Mouse (Mus musculus) intestine, embryonic 15.5 days (tissue): ENCODE results near the gene Mcee. TPM values are rescaled to one million over a fixed set of nuclear protein-coding genes. Genes with fewer than 3 reads are reported as not detected.

Experiments used
- ATAC-seq: fragments of 200-750 bp; cut with Nextera tagmentation; 2 replicates; pipeline ENCODE4 v1.8.0; 2017; ENCODE audit warnings: moderate TSS enrichment, moderate library complexity
- H3K27ac ChIP-seq: fragments of 300-500 bp; sonication (generic); 2 replicates; pipeline ENCODE4 v1.5.1; 2015; ENCODE audit warnings: mild to moderate bottlenecking, inconsistent platforms
- H3K27me3 ChIP-seq: fragments of 300-500 bp; sonication (generic); replicated peaks from 2 replicates; pipeline ENCODE4 v1.6.1; 2015; ENCODE audit warnings: inconsistent platforms
- H3K36me3 ChIP-seq: fragments of 300-500 bp; sonication (generic); 2 replicates; pipeline ENCODE4 v1.6.1; 2015; ENCODE audit warnings: inconsistent platforms
- H3K4me1 ChIP-seq: fragments of 300-500 bp; sonication (generic); replicated peaks from 2 replicates; pipeline ENCODE4 v1.6.1; 2015; ENCODE audit warnings: inconsistent platforms
- H3K4me2 ChIP-seq: fragments of 300-500 bp; sonication (generic); replicated peaks from 2 replicates; pipeline ENCODE4 v1.6.1; 2015; ENCODE audit warnings: mild to moderate bottlenecking, inconsistent platforms
- H3K4me3 ChIP-seq: fragments of 300-500 bp; sonication (generic); replicated peaks from 2 replicates; pipeline ENCODE4 v1.5.1; 2015; ENCODE audit warnings: inconsistent platforms
- H3K9ac ChIP-seq: fragments of 300-500 bp; sonication (generic); 2 replicates; pipeline ENCODE4 v1.6.1; 2015; ENCODE audit warnings: inconsistent platforms
- H3K9me3 ChIP-seq: fragments of 300-500 bp; sonication (generic); 2 replicates; pipeline ENCODE4 v1.6.1; 2016; ENCODE audit warnings: inconsistent platforms
- WGBS: fragments of 180-500 bp; shearing (Covaris S2); methylation state at CpG from one replicate; pipeline ENCODE4 v1.1.7; 2015; 5-methylcytosine and 5-hydroxymethylcytosine counted together
- polyA plus RNA-seq: library from polyadenylated mRNA; unstranded; fragments of >200 nt; fragmentation: Nextera tagmentation; extraction: Ambion mirVana; gene quantifications from 2 replicates; pipeline ENCODE4 v1.2.1, GENCODE M21; 2015

The Mcee gene
- polyA plus RNA-seq, 1 experiment from 2014 or later = 111 TPM

GRCm38 (mm10) chr7:64371940-64372878 lies 20.2 kb upstream of the Mcee start:
- Histone ChIP-seq H3K4me2 (no peak overlapping the region), H3K36me3 (peaks cover 6% of the 10 kb centered on the region; the same call in 1 of the 2 replicates), H3K4me3 (no peak overlapping the region), H3K27ac (no peak overlapping the region), H3K9me3 (no peaks in the 10 kb centered on the region), H3K9ac (no peak overlapping the region), H3K27me3 (no peaks in the 10 kb centered on the region), H3K4me1 (0 out of 2 replicates have a peak, but pooled peaks cover 3% of the 10 kb centered on the region)
- no peak for ATAC-seq
- WGBS = 90% methylated on average over 23 of the region's 23 CpGs

GRCm38 (mm10) chr7:64373147-64373829 lies 19.1 kb upstream of the Mcee start:
- Histone ChIP-seq H3K4me2 (peak overlapping the region; percentile 62), H3K27me3 (no peaks in the 10 kb centered on the region), H3K4me1 (0 out of 2 replicates have a peak, but pooled peaks cover 3% of the 10 kb centered on the region), H3K4me3 (peak overlapping the region; percentile 50), H3K36me3 (peaks cover 16% of the 10 kb centered on the region), H3K9me3 (no peaks in the 10 kb centered on the region), H3K9ac (peak overlapping the region; percentile 59), H3K27ac (peak overlapping the region; percentile 92)
- ATAC-seq = peak; percentile 53
- WGBS = 9% methylated on average over 18 of the region's 18 CpGs

- peak within 1 kb of the TSS; percentile 92 for H3K27ac ChIP-seq
- peak within 1 kb of the TSS; percentile 50 for H3K4me3 ChIP-seq
- H3K4me1 ChIP-seq = 0 out of 2 replicates have a peak, but pooled peaks cover 3% of the 10 kb centered on the region
- 5% methylated on average over 27 of the region's 27 CpGs for WGBS
- peak within 1 kb of the TSS; percentile 59 for H3K9ac ChIP-seq
- peaks cover 19% of the 10 kb centered on the region for H3K36me3 ChIP-seq
- peak within 1 kb of the TSS; percentile 62 for H3K4me2 ChIP-seq
- ATAC-seq = peak; percentile 96
- no peaks in the 10 kb centered on the region for H3K9me3 ChIP-seq
- no peaks in the 10 kb centered on the region for H3K27me3 ChIP-seq
Measured at GRCm38 (mm10) chr7:64373830-64374562, 18.4 kb upstream of the Mcee start, which contains the start of gene Fan1. TSS of gene Fan1 (minus strand) at chr7:64374095.

GRCm38 (mm10) chr7:64391479-64391878 lies 928 bp upstream of the Mcee start:
- H3K4me2 ChIP-seq = peak overlapping the region; percentile 88
- H3K4me1 ChIP-seq = no peaks in the 10 kb centered on the region
- peak overlapping the region; percentile 81 for H3K4me3 ChIP-seq
- 2% methylated on average over 8 of the region's 8 CpGs for WGBS
- H3K9ac ChIP-seq = peak overlapping the region; percentile 63
- H3K36me3 ChIP-seq = no peaks in the 10 kb centered on the region
- ATAC-seq = no peak
- peak overlapping the region; percentile 14; the same call in 1 of the 2 replicates for H3K27ac ChIP-seq
- H3K27me3 ChIP-seq = no peaks in the 10 kb centered on the region
- no peaks in the 10 kb centered on the region for H3K9me3 ChIP-seq

- Histone ChIP-seq H3K27ac (peak overlapping the region; percentile 86), H3K4me2 (peak overlapping the region; percentile 64), H3K4me1 (no peaks in the 10 kb centered on the region), H3K9ac (peak overlapping the region; percentile 90), H3K36me3 (no peaks in the 10 kb centered on the region), H3K9me3 (no peaks in the 10 kb centered on the region), H3K27me3 (no peaks in the 10 kb centered on the region), H3K4me3 (peak overlapping the region; percentile 81)
- WGBS = under 1% methylated on average over 15 of the region's 15 CpGs
- peak; percentile 73 for ATAC-seq
Measured at GRCm38 (mm10) chr7:64392819-64393151, 378 bp downstream of the Mcee start.

GRCm38 (mm10) chr7:64400725-64401124 lies 8.3 kb downstream of the Mcee start:
- Histone ChIP-seq H3K4me3 (no peak overlapping the region), H3K9me3 (no peaks in the 10 kb centered on the region), H3K36me3 (no peaks in the 10 kb centered on the region; the same call in 1 of the 2 replicates), H3K27me3 (no peaks in the 10 kb centered on the region), H3K9ac (no peak overlapping the region), H3K4me1 (no peaks in the 10 kb centered on the region), H3K27ac (no peak overlapping the region), H3K4me2 (no peak overlapping the region)
- WGBS = 96% methylated on average over 1 of the region's 1 CpGs
- ATAC-seq = no peak

- Histone ChIP-seq H3K9ac (no peak overlapping the region), H3K9me3 (no peaks in the 10 kb centered on the region), H3K36me3 (no peaks in the 10 kb centered on the region; the same call in 1 of the 2 replicates), H3K4me3 (no peak overlapping the region), H3K4me2 (no peak overlapping the region), H3K27me3 (no peaks in the 10 kb centered on the region), H3K4me1 (no peaks in the 10 kb centered on the region), H3K27ac (no peak overlapping the region)
- no peak for ATAC-seq
- WGBS = 90% methylated on average over 4 of the region's 4 CpGs
Measured at GRCm38 (mm10) chr7:64402452-64402851, 10.0 kb downstream of the Mcee start.

GRCm38 (mm10) chr7:64403989-64404388 lies 11.6 kb downstream of the Mcee start:
- Histone ChIP-seq H3K36me3 (no peaks in the 10 kb centered on the region; the same call in 1 of the 2 replicates), H3K9me3 (no peaks in the 10 kb centered on the region), H3K4me2 (no peak overlapping the region), H3K27ac (no peak overlapping the region), H3K4me1 (no peaks in the 10 kb centered on the region), H3K4me3 (no peak overlapping the region), H3K9ac (no peak overlapping the region), H3K27me3 (no peaks in the 10 kb centered on the region)
- 92% methylated on average over 8 of the region's 8 CpGs for WGBS
- no peak for ATAC-seq

GRCm38 (mm10) chr7:64424861-64425260 lies 32.5 kb downstream of the Mcee start:
- no peak overlapping the region for H3K4me3 ChIP-seq
- no peak overlapping the region for H3K4me2 ChIP-seq
- H3K36me3 ChIP-seq = no peaks in the 10 kb centered on the region
- H3K27ac ChIP-seq = no peak overlapping the region
- H3K9ac ChIP-seq = no peak overlapping the region
- H3K4me1 ChIP-seq = no peaks in the 10 kb centered on the region
- 57% methylated on average over 5 of the region's 5 CpGs for WGBS
- H3K27me3 ChIP-seq = no peaks in the 10 kb centered on the region
- H3K9me3 ChIP-seq = no peaks in the 10 kb centered on the region
- ATAC-seq = no peak

- no peaks in the 10 kb centered on the region for H3K36me3 ChIP-seq
- H3K4me1 ChIP-seq = no peaks in the 10 kb centered on the region
Measured at GRCm38 (mm10) chr7:64439595-64440518, 47.5 kb downstream of the Mcee start.

GRCm38 (mm10) chr7:64440519-64440918 lies 48.1 kb downstream of the Mcee start:
- no peaks in the 10 kb centered on the region for H3K36me3 ChIP-seq
- no peak overlapping the region for H3K4me2 ChIP-seq
- H3K27ac ChIP-seq = no peak overlapping the region
- no peak for ATAC-seq
- no peak overlapping the region for H3K4me3 ChIP-seq
- H3K4me1 ChIP-seq = no peaks in the 10 kb centered on the region
- no peaks in the 10 kb centered on the region for H3K9me3 ChIP-seq
- WGBS = 83% methylated on average over 8 of the region's 8 CpGs
- no peaks in the 10 kb centered on the region for H3K27me3 ChIP-seq
- no peak overlapping the region for H3K9ac ChIP-seq

More at GRCm38 (mm10) chr7:64439595-64440518, 47.5 kb downstream of the Mcee start:
- Histone ChIP-seq H3K9ac (no peak overlapping the region), H3K9me3 (no peaks in the 10 kb centered on the region), H3K4me3 (no peak overlapping the region), H3K27me3 (no peaks in the 10 kb centered on the region), H3K4me2 (no peak overlapping the region), H3K27ac (no peak overlapping the region)
- no peak for ATAC-seq
- 72% methylated on average over 5 of the region's 5 CpGs for WGBS
